Mouse (Mus musculus): ENCODE data around the gene Eif4a3.

The Eif4a3 gene

DNA sequence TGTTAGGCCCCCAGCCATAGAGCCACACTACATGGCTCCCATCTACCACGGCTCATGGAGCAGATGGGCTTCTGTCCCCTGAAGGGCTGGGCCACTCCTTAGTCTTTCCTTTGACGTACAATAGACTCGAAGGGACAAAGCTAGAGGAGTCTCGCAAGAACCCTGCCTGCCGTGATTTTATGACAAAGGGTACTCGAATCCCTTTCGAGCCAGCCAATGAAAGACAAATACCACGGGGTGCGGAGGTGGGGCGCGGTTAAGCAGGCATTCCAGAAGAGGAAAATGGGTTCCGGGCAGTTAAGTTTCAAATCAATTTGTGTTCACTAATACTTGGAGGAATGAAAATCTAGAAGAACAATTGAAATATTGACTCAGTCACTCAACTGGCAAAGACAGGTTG is 60.4 kb downstream of the Eif4a3 start:
- no peak for DNase-seq (ENCODE audit: low spot score)
